Mouse (Mus musculus) liver, embryonic 12.5 days (tissue): ENCODE data around the gene Atm. TPM values are rescaled to one million over a fixed set of nuclear protein-coding genes. Genes with fewer than 3 reads are reported as not detected.
A peak's percentile ranks its signal among the peaks of the same experiment; 100 is the strongest.

Source experiments
- ATAC-seq: fragments of 200-750 bp; cut with Nextera tagmentation; 2 replicates; pipeline ENCODE4 v1.8.0; 2017; ENCODE audit warnings: moderate number of reproducible peaks, mild to moderate bottlenecking, moderate library complexity
- H3K27ac ChIP-seq: fragments of 300-500 bp; sonication (generic); 2 replicates; pipeline ENCODE4 v1.5.1; 2016; ENCODE audit warnings: mild to moderate bottlenecking
- H3K27me3 ChIP-seq: fragments of 300-500 bp; sonication (generic); replicated peaks from 2 replicates; pipeline ENCODE4 v1.6.1; 2016; ENCODE audit warnings: mild to moderate bottlenecking, moderate library complexity
- H3K36me3 ChIP-seq: fragments of 300-500 bp; sonication (generic); 2 replicates; pipeline ENCODE4 v1.6.1; 2016; ENCODE audit warnings: mild to moderate bottlenecking, moderate library complexity
- H3K4me1 ChIP-seq: fragments of 300-500 bp; sonication (generic); 2 replicates; pipeline ENCODE4 v1.6.1; 2016
- H3K4me2 ChIP-seq: fragments of 300-500 bp; sonication (generic); 2 replicates; pipeline ENCODE4 v1.6.1; 2016; ENCODE audit warnings: mild to moderate bottlenecking, moderate library complexity
- H3K4me3 ChIP-seq: fragments of 300-500 bp; sonication (generic); 2 replicates; pipeline ENCODE4 v1.5.1; 2016; ENCODE audit warnings: mild to moderate bottlenecking, moderate library complexity
- H3K9ac ChIP-seq: fragments of 300-500 bp; sonication (generic); 2 replicates; pipeline ENCODE4 v1.6.1; 2016; ENCODE audit warnings: mild to moderate bottlenecking, moderate library complexity
- H3K9me3 ChIP-seq: fragments of 300-500 bp; sonication (generic); replicated peaks from 2 replicates; pipeline ENCODE4 v1.6.1; 2016; ENCODE audit warnings: mild to moderate bottlenecking, moderate library complexity
- WGBS: fragments of 180-500 bp; shearing (Covaris S2); methylation state at CpG from one replicate; pipeline ENCODE4 v1.1.7; 2016; ENCODE audit not compliant: insufficient replicate concordance; 5-methylcytosine and 5-hydroxymethylcytosine counted together
- polyA plus RNA-seq: library from polyadenylated mRNA; unstranded; fragments of >200 nt; fragmentation: Nextera tagmentation; extraction: Ambion mirVana; gene quantifications from 2 replicates; pipeline ENCODE4 v1.2.1, GENCODE M21; 2016

The Atm gene
- polyA plus RNA-seq: 5.8 and 7.4 TPM in 2 replicates

DNA sequence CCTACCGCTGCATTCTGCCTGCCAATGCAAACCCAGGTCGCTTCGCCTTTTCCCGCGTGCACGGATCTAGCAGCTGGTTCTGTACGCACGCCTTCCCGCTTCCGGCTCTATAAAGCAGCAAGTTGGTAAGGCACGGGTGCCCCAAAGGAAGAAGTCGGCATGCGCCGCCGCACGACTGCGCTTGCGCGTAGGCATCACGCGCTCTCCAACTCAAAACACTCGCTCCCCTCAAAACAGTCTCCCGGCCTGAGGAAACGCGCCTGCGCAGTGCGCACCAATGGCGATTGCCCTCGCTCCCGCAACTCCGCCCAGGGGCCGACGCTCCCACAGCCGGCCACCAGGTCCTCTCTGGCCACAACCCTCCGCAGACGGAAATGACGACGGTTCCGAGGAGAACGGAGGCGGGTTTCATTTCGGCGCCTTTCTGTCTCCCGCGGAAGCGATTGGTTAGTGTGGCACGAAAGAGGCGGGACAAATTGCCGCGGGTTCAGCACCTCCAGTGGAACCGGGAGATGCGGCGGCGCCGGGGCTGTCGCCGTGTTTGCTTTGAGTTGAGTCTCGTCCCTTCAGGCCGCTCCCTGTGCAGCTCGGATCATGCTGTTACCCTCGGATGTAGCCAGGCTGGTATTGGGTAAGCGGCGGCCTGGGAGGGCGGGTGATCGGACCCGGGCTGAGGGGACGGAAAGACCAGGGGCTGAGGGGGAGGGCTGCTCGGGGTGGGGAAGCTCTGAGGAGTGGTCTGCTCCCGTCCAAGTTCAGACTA, at the start of gene Atm, which contains the start of gene Npat:
Atm (minus strand) TSS at position 183 of the 763 bp plus-strand sequence.
Npat (plus strand) TSS at position 490 of the 763 bp plus-strand sequence.
- peak within 1 kb of the TSS; percentile 87 for H3K4me2 ChIP-seq
- peaks cover 20% of the 10 kb centered on the region for H3K36me3 ChIP-seq
- H3K4me3 ChIP-seq: peak within 1 kb of the TSS; percentile 96
- H3K9me3 ChIP-seq: no peaks in the 10 kb centered on the region
- under 1% methylated on average over 69 of the region's 69 CpGs for WGBS
- H3K27ac ChIP-seq: peak within 1 kb of the TSS; percentile 92
- peaks cover 35% of the 10 kb centered on the region for H3K4me1 ChIP-seq
- H3K9ac ChIP-seq: peak within 1 kb of the TSS; percentile 96
- no peaks in the 10 kb centered on the region for H3K27me3 ChIP-seq
- peak; percentile 99 for ATAC-seq

DNA sequence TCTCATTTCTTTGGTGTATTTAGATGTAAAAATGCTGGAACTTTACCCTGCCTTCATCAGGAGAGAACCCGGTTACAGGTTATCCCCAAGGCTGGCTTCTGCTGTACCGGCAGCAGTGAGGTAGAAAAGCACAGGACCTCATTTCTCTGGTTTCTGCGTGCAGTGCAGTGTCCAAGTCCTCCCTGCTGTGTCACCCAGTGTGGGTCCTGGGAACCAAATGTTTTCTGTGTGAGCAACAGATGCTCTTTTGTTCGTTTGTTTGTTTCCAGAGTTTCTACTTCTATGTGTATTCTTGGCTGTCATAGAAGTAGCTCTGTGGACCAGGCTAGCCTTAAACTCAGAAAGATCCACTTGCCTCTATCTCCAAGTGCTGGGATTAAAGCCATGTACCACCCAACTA, 45.3 kb upstream of the Atm start:
- no peak for ATAC-seq
- Histone ChIP-seq H3K4me3 (no peak overlapping the region), H3K27me3 (no peaks in the 10 kb centered on the region), H3K36me3 (peaks cover 86% of the 10 kb centered on the region), H3K9ac (no peak overlapping the region), H3K4me1 (no peaks in the 10 kb centered on the region), H3K9me3 (no peaks in the 10 kb centered on the region), H3K4me2 (no peak overlapping the region), H3K27ac (no peak overlapping the region)
- WGBS: 86% methylated on average over 4 of the region's 4 CpGs

- Histone ChIP-seq H3K4me1 (peaks cover 14% of the 10 kb centered on the region; the same call in 1 of the 2 replicates), H3K27ac (no peak overlapping the region), H3K4me2 (no peak overlapping the region), H3K27me3 (no peaks in the 10 kb centered on the region), H3K9me3 (no peaks in the 10 kb centered on the region), H3K9ac (no peak overlapping the region), H3K36me3 (peaks cover 74% of the 10 kb centered on the region), H3K4me3 (no peak overlapping the region)
- 80% methylated on average over 5 of the region's 5 CpGs for WGBS
- ATAC-seq: no peak
Measured at GRCm38 (mm10) chr9:53575721-53576120, 39.2 kb upstream of the Atm start.

GRCm38 (mm10) chr9:53572516-53573307, 36.2 kb upstream of the Atm start:
- Histone ChIP-seq H3K27ac (no peak overlapping the region), H3K9me3 (no peaks in the 10 kb centered on the region), H3K4me2 (no peak overlapping the region), H3K9ac (no peak overlapping the region), H3K4me1 (peaks cover 14% of the 10 kb centered on the region; the same call in 1 of the 2 replicates), H3K36me3 (peaks cover 75% of the 10 kb centered on the region), H3K27me3 (no peaks in the 10 kb centered on the region), H3K4me3 (no peak overlapping the region)
- WGBS: 76% methylated on average over 7 of the region's 7 CpGs
- no peak for ATAC-seq

GRCm38 (mm10) chr9:53570662-53571061, 34.1 kb upstream of the Atm start:
- H3K4me2 ChIP-seq: no peak overlapping the region
- H3K4me3 ChIP-seq: no peak overlapping the region
- H3K27ac ChIP-seq: no peak overlapping the region
- peaks cover 14% of the 10 kb centered on the region; the same call in 1 of the 2 replicates for H3K4me1 ChIP-seq
- H3K9me3 ChIP-seq: no peaks in the 10 kb centered on the region
- WGBS: 89% methylated on average over 6 of the region's 6 CpGs
- ATAC-seq: no peak
- no peaks in the 10 kb centered on the region for H3K27me3 ChIP-seq
- no peak overlapping the region for H3K9ac ChIP-seq
- peaks cover 76% of the 10 kb centered on the region for H3K36me3 ChIP-seq

GRCm38 (mm10) chr9:53537336-53537965, 911 bp upstream of the Atm start:
- Histone ChIP-seq H3K9me3 (no peaks in the 10 kb centered on the region), H3K4me3 (peak overlapping the region; percentile 96), H3K27me3 (no peaks in the 10 kb centered on the region), H3K9ac (peak overlapping the region; percentile 96), H3K4me2 (peak overlapping the region; percentile 87), H3K4me1 (peaks cover 35% of the 10 kb centered on the region), H3K36me3 (peaks cover 21% of the 10 kb centered on the region), H3K27ac (peak overlapping the region; percentile 92)
- ATAC-seq: no peak; the same call in 1 of the 2 replicates
- under 1% methylated on average over 31 of the region's 34 CpGs for WGBS

- Histone ChIP-seq H3K9ac (peak overlapping the region; percentile 77), H3K4me3 (peak overlapping the region; percentile 96), H3K4me2 (peak overlapping the region; percentile 87), H3K27ac (peak overlapping the region; percentile 89), H3K4me1 (peaks cover 35% of the 10 kb centered on the region), H3K36me3 (peaks cover 26% of the 10 kb centered on the region), H3K9me3 (no peaks in the 10 kb centered on the region), H3K27me3 (no peaks in the 10 kb centered on the region)
- 11% methylated on average over 17 of the region's 17 CpGs for WGBS
- ATAC-seq: no peak
Measured at GRCm38 (mm10) chr9:53535416-53536320, 872 bp downstream of the Atm start.

DNA sequence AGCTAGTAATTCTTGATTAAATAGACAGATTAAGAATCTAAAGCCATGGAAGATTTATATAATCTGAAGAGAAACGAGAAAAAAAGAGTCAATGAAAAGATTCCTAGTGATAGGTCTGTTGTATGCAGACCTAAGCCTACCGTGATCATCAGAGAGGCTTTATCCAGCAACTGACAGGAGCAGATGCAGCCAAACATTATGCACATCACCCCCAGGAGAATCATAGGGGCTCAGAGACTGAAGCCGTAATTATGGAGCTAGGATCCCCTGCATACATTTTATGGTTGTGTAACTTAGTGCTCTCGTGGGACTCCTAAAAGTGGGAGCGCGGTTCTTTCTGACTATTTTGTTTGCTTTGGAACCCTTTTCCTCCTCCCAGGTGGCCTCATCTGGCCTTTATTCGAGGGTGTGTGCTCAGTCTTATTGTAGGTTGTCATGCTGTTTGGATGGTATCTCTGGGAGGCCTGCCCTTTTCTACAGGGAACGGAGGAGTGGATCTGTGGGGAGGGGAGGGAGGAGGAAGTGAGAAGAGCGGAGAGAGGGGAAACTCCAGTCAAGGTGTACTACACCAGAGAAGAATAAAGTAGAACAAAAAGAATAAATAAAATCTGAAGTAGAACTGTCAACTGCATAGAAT, 19.0 kb downstream of the Atm start:
- ATAC-seq: no peak

DNA sequence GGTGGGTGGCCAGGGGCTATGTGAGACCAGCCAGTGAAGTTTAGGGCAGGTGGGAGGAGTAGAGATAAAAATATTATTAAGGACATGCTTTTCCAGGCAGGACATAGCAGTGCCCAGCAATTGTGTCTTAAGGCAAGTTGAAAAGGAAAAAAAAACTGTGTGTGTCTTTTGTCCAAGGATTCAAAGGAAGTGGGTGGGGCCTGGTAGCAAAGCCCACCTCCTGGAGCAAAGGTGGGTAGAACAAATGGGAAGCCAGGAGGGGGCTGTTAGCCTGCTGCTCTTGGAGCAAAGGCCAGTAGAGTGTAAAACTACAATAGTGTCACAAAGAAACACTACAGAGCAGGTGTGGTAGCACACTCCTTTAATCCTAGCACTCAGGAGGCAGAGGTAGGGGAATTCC, 22.4 kb downstream of the Atm start:
- H3K4me1 ChIP-seq: no peaks in the 10 kb centered on the region
- no peak overlapping the region for H3K9ac ChIP-seq
- no peak overlapping the region for H3K27ac ChIP-seq
- peaks cover 32% of the 10 kb centered on the region for H3K36me3 ChIP-seq
- no peak overlapping the region for H3K4me3 ChIP-seq
- no peaks in the 10 kb centered on the region for H3K9me3 ChIP-seq
- ATAC-seq: no peak
- H3K4me2 ChIP-seq: no peak overlapping the region
- no peaks in the 10 kb centered on the region for H3K27me3 ChIP-seq

More for the DNA sequence above, 19.0 kb downstream of the Atm start:
- no peak overlapping the region for H3K9ac ChIP-seq
- no peaks in the 10 kb centered on the region for H3K9me3 ChIP-seq
- H3K27me3 ChIP-seq: no peaks in the 10 kb centered on the region
- no peak overlapping the region for H3K27ac ChIP-seq
- 78% methylated on average over 9 of the region's 9 CpGs for WGBS
- H3K36me3 ChIP-seq: peaks cover 28% of the 10 kb centered on the region
- no peak overlapping the region for H3K4me3 ChIP-seq
- H3K4me1 ChIP-seq: no peaks in the 10 kb centered on the region
- no peak overlapping the region for H3K4me2 ChIP-seq

DNA sequence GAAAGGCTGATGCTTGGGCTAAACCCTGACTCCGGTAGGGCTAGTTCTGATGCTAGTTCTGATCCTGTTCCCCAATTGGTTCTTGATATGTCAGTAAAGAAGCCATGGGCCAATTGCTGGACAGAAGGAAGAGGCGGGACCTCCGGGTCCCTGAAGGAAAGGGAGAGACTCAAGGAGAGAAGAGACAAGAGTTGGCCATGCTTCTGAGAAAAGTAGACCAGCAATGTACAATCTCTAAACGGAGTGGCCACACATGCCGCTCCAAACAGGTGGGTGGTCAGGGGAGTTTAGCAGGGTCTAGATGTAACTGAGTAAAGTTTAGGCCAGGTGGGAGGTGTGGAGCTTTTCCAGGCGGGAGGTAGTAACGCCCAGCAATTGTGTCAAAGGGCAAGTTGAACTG, 28.5 kb downstream of the Atm start:
- H3K4me2 ChIP-seq: no peak overlapping the region
- no peaks in the 10 kb centered on the region for H3K4me1 ChIP-seq
- no peak overlapping the region for H3K9ac ChIP-seq
- no peaks in the 10 kb centered on the region for H3K27me3 ChIP-seq
- no peaks in the 10 kb centered on the region for H3K9me3 ChIP-seq
- peaks cover 40% of the 10 kb centered on the region for H3K36me3 ChIP-seq
- no peak overlapping the region for H3K27ac ChIP-seq
- 79% methylated on average over 7 of the region's 7 CpGs for WGBS
- no peak overlapping the region for H3K4me3 ChIP-seq
- no peak for ATAC-seq

DNA sequence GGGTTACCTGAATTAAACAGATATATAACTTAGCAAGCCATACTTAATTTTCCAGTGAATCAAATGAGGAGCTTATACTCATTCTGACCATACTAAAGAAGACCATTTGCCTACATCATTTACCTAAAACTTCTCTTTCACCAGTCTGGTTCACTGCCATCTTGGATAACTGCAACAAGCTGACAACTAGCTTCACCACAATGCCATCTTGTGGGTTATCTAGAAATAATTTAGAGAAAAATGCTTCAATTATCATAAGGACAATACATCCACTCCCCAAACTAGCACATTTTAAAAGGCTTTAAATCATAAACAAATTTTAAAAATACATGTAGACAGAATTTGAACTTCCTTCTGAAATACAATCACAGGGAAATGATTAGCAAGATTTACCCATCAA, 50.7 kb downstream of the Atm start:
- ATAC-seq: no peak
- Histone ChIP-seq H3K4me2 (no peak overlapping the region), H3K9ac (no peak overlapping the region), H3K27ac (no peak overlapping the region), H3K9me3 (no peaks in the 10 kb centered on the region), H3K4me3 (no peak overlapping the region), H3K36me3 (peaks cover 51% of the 10 kb centered on the region), H3K4me1 (no peaks in the 10 kb centered on the region), H3K27me3 (no peaks in the 10 kb centered on the region)
